Mouse (Mus musculus) stomach, embryonic 14.5 days (tissue): ENCODE results near the gene Rsf1. TPM values are rescaled to one million over a fixed set of nuclear protein-coding genes. Genes with fewer than 3 reads are reported as not detected.

Experiments used
- ATAC-seq: fragments of 200-750 bp; cut with Nextera tagmentation; 2 replicates; pipeline ENCODE4 v1.8.0; 2017; ENCODE audit warnings: low read depth, moderate TSS enrichment; ENCODE audit not compliant: insufficient number of reproducible peaks, insufficient read depth, low FRiP score
- H3K27ac ChIP-seq: fragments of 300-500 bp; sonication (generic); 2 replicates; pipeline ENCODE4 v1.5.1; 2014; ENCODE audit warnings: mild to moderate bottlenecking, low read length, moderate library complexity, mixed read lengths
- H3K27me3 ChIP-seq: fragments of 300-500 bp; sonication (generic); 2 replicates; pipeline ENCODE4 v1.6.1; 2014; ENCODE audit warnings: low read length, control low read depth, mixed read lengths; ENCODE audit not compliant: control insufficient read depth, insufficient read depth
- H3K36me3 ChIP-seq: fragments of 300-500 bp; sonication (generic); 2 replicates; pipeline ENCODE4 v1.6.1; 2014; ENCODE audit warnings: mild to moderate bottlenecking, control low read depth, low read length, moderate library complexity, mixed read lengths; ENCODE audit not compliant: control insufficient read depth, insufficient read depth
- H3K4me1 ChIP-seq: fragments of 300-500 bp; sonication (generic); 2 replicates; pipeline ENCODE4 v1.6.1; 2014; ENCODE audit warnings: low read length, control low read depth, mixed read lengths; ENCODE audit not compliant: control insufficient read depth, insufficient read depth
- H3K4me2 ChIP-seq: fragments of 300-500 bp; sonication (generic); replicated peaks from 2 replicates; pipeline ENCODE4 v1.6.1; 2014; ENCODE audit warnings: low read depth, low read length, control low read depth
- H3K4me3 ChIP-seq: fragments of 300-500 bp; sonication (generic); 2 replicates; pipeline ENCODE4 v1.5.1; 2014; ENCODE audit warnings: low read depth, low read length, control low read depth
- H3K9ac ChIP-seq: fragments of 300-500 bp; sonication (generic); replicated peaks from 2 replicates; pipeline ENCODE4 v1.6.1; 2014; ENCODE audit warnings: low read depth, mild to moderate bottlenecking, control low read depth, low read length, moderate library complexity, mixed read lengths
- H3K9me3 ChIP-seq: fragments of 300-500 bp; sonication (generic); 2 replicates; pipeline ENCODE4 v1.6.1; 2016; ENCODE audit warnings: low read depth, low read length, control low read depth; ENCODE audit not compliant: control insufficient read depth
- WGBS: fragments of 180-500 bp; shearing (Covaris S2); extraction: QIAGEN DNeasy Blood & Tissue Kit; methylation state at CpG from one replicate; pipeline ENCODE4 v1.1.7; 2014; 5-methylcytosine and 5-hydroxymethylcytosine counted together
- polyA plus RNA-seq: library from polyadenylated mRNA; unstranded; fragments of >200 nt; fragmentation: Nextera tagmentation; extraction: Ambion mirVana; gene quantifications from 2 replicates; pipeline ENCODE4 v1.2.1, GENCODE M21; 2014

Rsf1 gene
- polyA plus RNA-seq, 1 experiment from 2014 or later, result 33.3 TPM

- Histone ChIP-seq H3K27ac (no peak overlapping the region), H3K4me1 (0 out of 2 replicates have a peak, but pooled peaks cover 4% of the 10 kb centered on the region), H3K9ac (no peak overlapping the region), H3K36me3 (no peaks in the 10 kb centered on the region), H3K4me2 (no peak overlapping the region), H3K4me3 (no peak overlapping the region), H3K27me3 (no peaks in the 10 kb centered on the region), H3K9me3 (no peaks in the 10 kb centered on the region)
- 90% methylated on average over 4 of the region's 4 CpGs for WGBS
- ATAC-seq, result no peak
Observed at GRCm38 (mm10) chr7:97700173-97700572, 120.5 kb downstream of the Rsf1 start.

GRCm38 (mm10) chr7:97701106-97701505 is 121.4 kb downstream of the Rsf1 start:
- 76% methylated on average over 6 of the region's 6 CpGs for WGBS
- ATAC-seq, result no peak
- no peak overlapping the region for H3K9ac ChIP-seq

GRCm38 (mm10) chr7:97707123-97707522 is 127.4 kb downstream of the Rsf1 start:
- Histone ChIP-seq H3K4me1 (no peaks in the 10 kb centered on the region), H3K4me3 (no peak overlapping the region), H3K9ac (no peak overlapping the region), H3K4me2 (no peak overlapping the region), H3K27me3 (no peaks in the 10 kb centered on the region), H3K36me3 (peaks cover 10% of the 10 kb centered on the region), H3K27ac (no peak overlapping the region), H3K9me3 (no peaks in the 10 kb centered on the region)
- ATAC-seq, result no peak
- WGBS, result 85% methylated on average over 4 of the region's 4 CpGs

More at GRCm38 (mm10) chr7:97701106-97701505, 121.4 kb downstream of the Rsf1 start:
- H3K36me3 ChIP-seq, result peaks cover 3% of the 10 kb centered on the region; the same call in 1 of the 2 replicates
- H3K9me3 ChIP-seq, result no peaks in the 10 kb centered on the region
- no peaks in the 10 kb centered on the region for H3K27me3 ChIP-seq
- no peak overlapping the region for H3K4me2 ChIP-seq
- 0 out of 2 replicates have a peak, but pooled peaks cover 4% of the 10 kb centered on the region for H3K4me1 ChIP-seq
- no peak overlapping the region for H3K4me3 ChIP-seq
- no peak overlapping the region for H3K27ac ChIP-seq

- H3K27me3 ChIP-seq, result no peaks in the 10 kb centered on the region
- no peaks in the 10 kb centered on the region for H3K4me1 ChIP-seq
- no peak overlapping the region for H3K27ac ChIP-seq
- H3K9me3 ChIP-seq, result no peaks in the 10 kb centered on the region
- no peak overlapping the region for H3K4me3 ChIP-seq
- ATAC-seq, result no peak
- H3K4me2 ChIP-seq, result no peak overlapping the region
- 81% methylated on average over 5 of the region's 5 CpGs for WGBS
- peaks cover 15% of the 10 kb centered on the region for H3K36me3 ChIP-seq
- no peak overlapping the region for H3K9ac ChIP-seq
Observed at GRCm38 (mm10) chr7:97707809-97708208, 128.1 kb downstream of the Rsf1 start.

- Histone ChIP-seq H3K36me3 (peaks cover 24% of the 10 kb centered on the region), H3K27ac (no peak overlapping the region), H3K27me3 (no peaks in the 10 kb centered on the region), H3K4me3 (no peak overlapping the region), H3K4me1 (no peaks in the 10 kb centered on the region), H3K4me2 (no peak overlapping the region), H3K9ac (no peak overlapping the region), H3K9me3 (no peaks in the 10 kb centered on the region)
- WGBS, result 89% methylated on average over 3 of the region's 3 CpGs
- 0 out of 2 replicates have a peak, but pooled peaks have one; percentile 33 for ATAC-seq
Observed at GRCm38 (mm10) chr7:97709204-97709603, 129.5 kb downstream of the Rsf1 start.

- Histone ChIP-seq H3K36me3 (peaks cover 51% of the 10 kb centered on the region), H3K4me2 (no peak overlapping the region), H3K27ac (no peak overlapping the region), H3K9me3 (no peaks in the 10 kb centered on the region), H3K4me3 (no peak overlapping the region), H3K4me1 (no peaks in the 10 kb centered on the region), H3K27me3 (no peaks in the 10 kb centered on the region), H3K9ac (no peak overlapping the region)
- WGBS, result 96% methylated on average over 5 of the region's 5 CpGs
- no peak for ATAC-seq
Observed at GRCm38 (mm10) chr7:97714651-97715050, 135.0 kb downstream of the Rsf1 start.

- H3K9ac ChIP-seq, result no peak overlapping the region
- H3K4me2 ChIP-seq, result no peak overlapping the region
- H3K9me3 ChIP-seq, result no peaks in the 10 kb centered on the region
- H3K27ac ChIP-seq, result no peak overlapping the region
- H3K27me3 ChIP-seq, result no peaks in the 10 kb centered on the region
- no peaks in the 10 kb centered on the region for H3K4me1 ChIP-seq
- ATAC-seq, result no peak
- peaks cover 48% of the 10 kb centered on the region for H3K36me3 ChIP-seq
- H3K4me3 ChIP-seq, result no peak overlapping the region
- 89% methylated on average over 1 of the region's 1 CpGs for WGBS
Observed at GRCm38 (mm10) chr7:97717326-97717725, 137.6 kb downstream of the Rsf1 start.

GRCm38 (mm10) chr7:97719078-97719477 is 139.4 kb downstream of the Rsf1 start:
- ATAC-seq, result no peak
- Histone ChIP-seq H3K4me3 (no peak overlapping the region), H3K36me3 (peaks cover 35% of the 10 kb centered on the region), H3K27ac (no peak overlapping the region), H3K4me2 (no peak overlapping the region), H3K9me3 (no peaks in the 10 kb centered on the region), H3K9ac (no peak overlapping the region), H3K4me1 (no peaks in the 10 kb centered on the region), H3K27me3 (no peaks in the 10 kb centered on the region)
- 84% methylated on average over 5 of the region's 5 CpGs for WGBS

- no peaks in the 10 kb centered on the region for H3K27me3 ChIP-seq
- 84% methylated on average over 5 of the region's 5 CpGs for WGBS
- H3K9ac ChIP-seq, result no peak overlapping the region
Observed at GRCm38 (mm10) chr7:97720109-97720508, 140.4 kb downstream of the Rsf1 start.

More at GRCm38 (mm10) chr7:97720109-97720508, 140.4 kb downstream of the Rsf1 start:
- Histone ChIP-seq H3K27ac (no peak overlapping the region), H3K9me3 (no peaks in the 10 kb centered on the region), H3K4me1 (no peaks in the 10 kb centered on the region), H3K4me3 (no peak overlapping the region), H3K4me2 (no peak overlapping the region), H3K36me3 (peaks cover 25% of the 10 kb centered on the region)
- no peak for ATAC-seq
